Mouse (Mus musculus): Measurements from ENCODE around the gene Slc5a4b. TPM values are rescaled to one million over a fixed set of nuclear protein-coding genes. Genes with fewer than 3 reads are reported as not detected.

Slc5a4b gene
- polyA plus RNA-seq, 1 experiment = not detected

- DNase-seq (ENCODE audit: low read depth) = no peak
Measured at GRCm38 (mm10) chr10:76036962-76037361, 73.8 kb downstream of the Slc5a4b start.

- DNase-seq (ENCODE audit: low read depth) = no peak
Measured at GRCm38 (mm10) chr10:76035277-76035676, 75.5 kb downstream of the Slc5a4b start.

DNA sequence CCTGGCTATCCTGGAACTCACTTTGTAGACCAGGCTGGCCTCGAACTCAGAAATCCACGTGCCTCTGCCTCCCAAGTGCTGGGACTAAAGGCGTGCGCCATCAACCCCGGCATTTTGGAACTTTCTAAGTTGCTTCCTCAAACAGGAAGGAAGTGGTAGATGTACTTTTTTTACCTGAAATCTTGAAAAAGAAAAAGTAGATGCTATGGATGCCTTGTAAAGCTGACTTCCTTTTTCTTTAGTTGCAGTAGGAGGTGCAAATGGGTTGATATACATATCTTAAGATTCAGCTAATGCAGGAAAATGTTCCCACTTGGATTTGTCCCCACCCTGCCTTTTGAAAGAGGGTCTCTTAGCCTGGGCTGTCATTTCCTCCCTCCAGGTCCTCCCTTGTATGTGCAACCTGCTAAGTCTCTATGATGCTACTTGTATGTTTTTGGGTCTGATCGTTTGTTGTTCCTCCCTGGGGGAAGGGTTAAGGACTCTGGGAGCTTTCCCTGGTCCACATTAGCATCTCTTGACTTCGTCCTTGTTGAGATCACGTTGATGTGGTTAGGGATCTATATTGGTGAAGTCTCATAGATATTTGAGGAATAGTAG is 76.7 kb downstream of the Slc5a4b start:
- DNase-seq (ENCODE audit: low read depth) = no peak

DNA sequence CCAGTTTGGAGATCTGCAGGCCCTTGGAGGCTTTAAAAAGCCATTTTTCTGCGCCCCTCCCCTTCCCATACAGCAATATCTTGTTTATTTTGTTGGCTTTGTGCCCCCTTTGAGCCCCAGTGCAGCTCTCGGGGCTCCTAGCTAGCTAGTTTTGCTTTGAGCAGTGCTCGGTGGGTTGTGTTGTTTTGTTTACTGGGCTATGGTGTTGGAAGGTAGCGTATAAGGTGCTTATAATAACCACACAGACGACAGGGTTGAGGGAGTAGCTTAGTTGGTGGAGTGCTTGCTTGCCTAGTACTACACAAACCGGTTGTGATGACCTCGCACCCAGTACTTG is 77.7 kb downstream of the Slc5a4b start:
- peak; percentile 9 for DNase-seq (ENCODE audit: low read depth)

GRCm38 (mm10) chr10:76032402-76033118 is 78.2 kb downstream of the Slc5a4b start, which contains the start of gene Zfp280b:
Gene Zfp280b (plus strand): TSS chr10:76032650.
- DNase-seq (ENCODE audit: low read depth) = peak; percentile 17

GRCm38 (mm10) chr10:76031511-76032401 is 79.0 kb downstream of the Slc5a4b start:
- DNase-seq (ENCODE audit: low read depth) = no peak

DNA sequence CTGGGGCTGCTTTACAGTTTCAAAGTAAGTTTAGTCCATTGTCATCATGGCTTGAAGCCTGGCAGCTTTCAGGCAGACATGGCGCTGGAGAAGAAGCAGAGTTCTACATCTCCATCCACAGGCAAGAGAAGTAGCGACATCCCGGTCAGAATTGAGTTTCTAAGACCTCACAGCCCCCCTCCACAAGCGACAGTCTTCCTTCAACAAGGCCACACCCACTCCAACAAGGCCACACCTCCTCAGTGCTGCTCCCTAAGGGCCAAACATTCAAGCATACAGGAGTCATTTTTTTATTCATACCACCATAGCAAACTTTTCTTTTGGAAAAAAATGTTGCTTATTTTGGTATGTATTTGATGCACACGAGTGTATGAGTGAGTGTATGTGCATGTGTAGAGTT is 80.3 kb downstream of the Slc5a4b start:
- no peak for DNase-seq (ENCODE audit: low read depth)

GRCm38 (mm10) chr10:76029276-76029675 is 81.5 kb downstream of the Slc5a4b start:
- no peak for DNase-seq (ENCODE audit: low read depth)

DNA sequence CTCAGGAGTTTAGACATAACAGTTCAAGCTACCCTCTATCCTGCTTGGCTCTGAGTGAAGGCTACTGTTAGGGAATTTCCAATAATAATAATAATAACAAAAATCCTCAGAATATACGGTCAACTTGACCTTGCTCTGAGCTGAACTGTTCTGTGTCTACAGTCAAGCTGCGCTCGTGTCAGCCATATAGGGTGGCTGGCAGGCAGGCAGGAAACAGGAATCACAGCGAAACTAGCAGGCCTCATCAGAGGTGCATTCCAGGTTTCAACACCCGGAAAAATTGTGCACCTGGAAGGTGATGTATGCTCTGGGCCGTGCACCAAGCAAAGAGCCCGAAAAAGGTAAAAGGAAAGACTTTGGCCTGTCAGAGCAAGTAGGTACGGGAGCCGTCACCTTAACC is 82.4 kb downstream of the Slc5a4b start:
- peak; percentile 5 for DNase-seq (ENCODE audit: low read depth)

DNA sequence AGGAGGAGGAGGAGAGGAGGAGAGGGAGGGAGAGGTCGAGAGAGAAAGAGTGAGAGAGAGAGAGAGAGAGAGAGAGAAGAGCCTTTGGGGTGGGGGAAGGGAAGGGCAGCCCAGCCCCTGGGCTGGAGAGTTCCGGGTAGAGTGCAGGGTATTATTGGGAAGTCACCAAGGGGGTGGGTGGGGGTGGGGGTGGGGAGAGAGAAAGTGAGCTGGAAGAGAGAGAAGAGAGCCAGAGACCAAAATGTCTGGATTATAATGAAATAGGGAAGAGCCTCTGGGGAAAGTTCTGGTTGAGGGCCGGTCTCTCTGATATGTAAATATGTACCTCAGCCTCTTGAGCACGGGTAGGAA is 82.8 kb downstream of the Slc5a4b start:
- no peak for DNase-seq (ENCODE audit: low read depth)

GRCm38 (mm10) chr10:76027127-76028015 is 83.4 kb downstream of the Slc5a4b start:
- no peak for DNase-seq (ENCODE audit: low read depth)

DNA sequence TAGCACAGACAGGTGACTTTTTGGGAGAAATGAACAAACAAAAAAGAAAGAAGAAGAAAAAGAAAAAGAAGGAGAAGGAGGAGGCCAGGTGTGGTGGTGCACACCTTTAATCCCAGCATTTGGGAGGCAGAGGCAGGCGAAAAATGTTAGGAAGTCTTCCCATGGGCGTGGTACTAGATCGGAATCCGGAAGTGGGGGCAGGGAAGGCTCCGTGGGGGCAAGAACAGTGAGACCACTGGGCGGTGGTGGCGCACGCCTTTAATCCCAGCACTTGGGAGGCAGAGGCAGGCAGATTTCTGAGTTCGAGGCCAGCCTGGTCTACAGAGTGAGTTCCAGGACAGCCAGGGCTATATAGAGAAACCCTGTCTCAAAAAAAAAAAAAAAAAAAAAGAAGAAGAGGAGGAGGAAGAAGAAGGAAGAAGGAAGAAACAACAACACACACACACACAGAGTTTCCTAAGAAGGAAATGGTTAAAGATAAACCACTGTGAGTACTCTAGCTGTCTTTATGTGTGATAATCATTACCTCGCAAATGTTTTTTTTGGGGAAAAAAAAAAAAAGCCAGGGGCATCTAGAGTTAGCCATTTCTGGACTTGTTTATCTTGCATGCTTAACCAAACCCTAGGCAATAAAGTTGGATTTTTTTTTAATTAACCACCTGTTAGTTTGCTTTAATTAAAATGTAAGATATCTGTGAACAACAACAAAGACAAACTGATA is 85.1 kb downstream of the Slc5a4b start:
- no peak for DNase-seq (ENCODE audit: low read depth)

DNA sequence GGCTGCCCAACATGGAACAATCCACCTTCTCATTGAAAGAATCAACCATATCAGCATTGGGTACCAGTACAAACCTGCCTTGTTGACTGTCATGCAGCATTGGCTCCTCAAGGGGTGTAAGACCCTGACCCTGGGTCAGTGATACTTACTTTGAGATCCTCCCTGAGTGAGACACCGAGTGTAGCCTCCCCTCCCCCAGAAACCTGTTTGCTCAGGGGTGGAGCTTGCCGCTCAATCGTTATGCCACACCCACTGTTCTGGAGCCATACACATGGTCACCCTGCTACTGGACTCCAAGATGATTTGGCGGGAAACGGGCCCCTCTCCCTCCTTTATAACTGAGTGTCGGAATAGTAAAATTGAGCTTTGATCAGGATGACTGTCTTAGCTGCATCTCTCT is 86.8 kb downstream of the Slc5a4b start:
- no peak for DNase-seq (ENCODE audit: low read depth)

GRCm38 (mm10) chr10:76021728-76022127 is 89.0 kb downstream of the Slc5a4b start:
- DNase-seq (ENCODE audit: low read depth) = no peak

DNA sequence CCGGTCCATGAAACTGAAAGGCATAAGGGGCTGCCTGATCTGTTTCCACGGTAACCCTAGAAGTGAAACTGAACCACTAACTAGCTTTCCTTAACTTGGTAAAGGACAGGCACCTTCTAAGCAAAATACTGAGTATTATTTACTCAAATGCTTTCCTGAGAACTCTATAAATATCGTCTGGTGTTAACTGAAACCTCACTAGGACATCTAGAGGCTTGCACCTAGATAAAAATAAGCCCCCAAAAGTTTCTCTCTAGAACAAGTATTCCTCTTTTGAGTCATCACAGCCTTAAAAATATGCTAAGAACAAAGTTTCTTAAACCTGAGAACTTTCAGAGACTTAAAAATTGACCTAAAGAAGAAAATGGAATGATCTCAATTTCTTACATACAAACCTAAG is 93.9 kb downstream of the Slc5a4b start:
- DNase-seq (ENCODE audit: low read depth) = no peak

- DNase-seq (ENCODE audit: low read depth) = no peak
Measured at GRCm38 (mm10) chr10:76012922-76013321, 97.8 kb downstream of the Slc5a4b start.

DNA sequence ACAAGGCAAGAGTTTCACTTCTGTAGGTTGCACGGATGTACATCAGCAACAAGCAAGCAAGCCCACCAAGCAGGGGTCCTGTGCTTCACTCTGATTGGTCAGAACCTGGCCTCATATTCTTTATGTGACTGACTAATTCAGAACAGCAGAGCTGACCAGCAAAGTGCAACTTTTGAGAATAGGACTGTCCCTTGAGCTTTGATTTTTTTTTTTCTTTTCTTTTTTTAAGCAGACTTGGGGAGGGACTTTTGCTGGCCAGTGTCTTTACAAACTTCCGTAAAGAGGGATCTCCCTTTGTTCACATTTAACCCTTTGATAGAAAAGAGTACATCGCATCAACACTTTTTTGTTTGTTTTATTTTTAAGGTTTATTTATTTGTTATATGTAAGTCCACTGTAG is 100.9 kb downstream of the Slc5a4b start:
- no peak for DNase-seq (ENCODE audit: low read depth)

All from gonadal fat pad, adult 2 months (tissue).